Mouse (Mus musculus) embryonic facial prominence, embryonic 14.5 days (tissue): ENCODE results near the gene Rab20. TPM values are rescaled to one million over a fixed set of nuclear protein-coding genes. Genes with fewer than 3 reads are reported as not detected.
"Not testable (repeated sequence)": the region's sequence is repeated elsewhere in the genome, so short reads cannot be mapped to it uniquely, and the experiment has no call there.

Experiments used
- ATAC-seq: fragments of 200-750 bp; cut with Nextera tagmentation; 2 replicates; pipeline ENCODE4 v1.8.0; 2017; ENCODE audit warnings: low read depth, moderate number of reproducible peaks, moderate TSS enrichment
- DNase-seq: peaks from one replicate; pipeline ENCODE4 v3.0.0-alpha.2; 2015; ENCODE audit warnings: low spot score
- H3K27ac ChIP-seq: fragments of 300-500 bp; sonication (generic); replicated peaks from 2 replicates; pipeline ENCODE4 v1.5.1; 2014; ENCODE audit warnings: low read depth, mild to moderate bottlenecking, low read length, moderate library complexity
- H3K27me3 ChIP-seq: fragments of 300-500 bp; sonication (generic); replicated peaks from 2 replicates; pipeline ENCODE4 v1.6.1; 2014; ENCODE audit warnings: low read length; ENCODE audit not compliant: control insufficient read depth, insufficient read depth
- H3K36me3 ChIP-seq: fragments of 300-500 bp; sonication (generic); 2 replicates; pipeline ENCODE4 v1.6.1; 2014; ENCODE audit warnings: low read length, mixed read lengths; ENCODE audit not compliant: control insufficient read depth, insufficient read depth
- H3K4me1 ChIP-seq: fragments of 300-500 bp; sonication (generic); 2 replicates; pipeline ENCODE4 v1.6.1; 2014; ENCODE audit warnings: antibody characterized with exemption, low read length; ENCODE audit not compliant: control insufficient read depth, insufficient read depth
- H3K4me2 ChIP-seq: fragments of 300-500 bp; sonication (generic); 2 replicates; pipeline ENCODE4 v1.6.1; 2014; ENCODE audit warnings: low read depth, mild to moderate bottlenecking, low read length, moderate library complexity, mixed read lengths
- H3K4me3 ChIP-seq: fragments of 300-500 bp; sonication (generic); 2 replicates; pipeline ENCODE4 v1.5.1; 2014; ENCODE audit warnings: low read depth, mild to moderate bottlenecking, low read length
- H3K9ac ChIP-seq: fragments of 300-500 bp; sonication (generic); 2 replicates; pipeline ENCODE4 v1.6.1; 2014; ENCODE audit warnings: low read depth, mild to moderate bottlenecking, low read length, moderate library complexity, mixed read lengths
- H3K9me3 ChIP-seq: fragments of 300-500 bp; sonication (generic); 2 replicates; pipeline ENCODE4 v1.6.1; 2016; ENCODE audit warnings: low read length; ENCODE audit not compliant: control insufficient read depth
- WGBS: fragments of 180-500 bp; shearing (Covaris S2); extraction: QIAGEN DNeasy Blood & Tissue Kit; methylation state at CpG from one replicate; pipeline ENCODE4 v1.1.7; 2014; 5-methylcytosine and 5-hydroxymethylcytosine counted together
- polyA plus RNA-seq: library from polyadenylated mRNA; unstranded; fragments of >200 nt; fragmentation: Nextera tagmentation; extraction: Ambion mirVana; gene quantifications from 2 replicates; pipeline ENCODE4 v1.2.1, GENCODE M21; 2014

Rab20 gene
- polyA plus RNA-seq, 1 experiment from 2014 or later = 2.1 TPM

GRCm38 (mm10) chr8:11492340-11492739 is 13.8 kb upstream of the Rab20 start:
- not testable (repeated sequence) for ATAC-seq, H3K9ac ChIP-seq, H3K36me3 ChIP-seq, H3K4me2 ChIP-seq, DNase-seq, H3K27ac ChIP-seq, H3K4me3 ChIP-seq, H3K4me1 ChIP-seq, H3K9me3 ChIP-seq
- 87% methylated on average over 2 of the region's 2 CpGs for WGBS
- H3K27me3 ChIP-seq = peaks cover 14% of the 10 kb centered on the region

GRCm38 (mm10) chr8:11487229-11487628 is 8.7 kb upstream of the Rab20 start:
- Histone ChIP-seq H3K27me3 (peaks cover 17% of the 10 kb centered on the region), H3K27ac (no peak overlapping the region), H3K4me3 (no peak overlapping the region)

GRCm38 (mm10) chr8:11486142-11486541 is 7.6 kb upstream of the Rab20 start:
- ATAC-seq (peak; percentile 41; the same call in 1 of the 2 replicates), DNase-seq (peak; percentile 68)
- Histone ChIP-seq H3K27me3 (peaks cover 25% of the 10 kb centered on the region), H3K9ac (no peak overlapping the region), H3K4me1 (no peaks in the 10 kb centered on the region), H3K9me3 (no peaks in the 10 kb centered on the region), H3K4me3 (no peak overlapping the region), H3K36me3 (no peaks in the 10 kb centered on the region), H3K27ac (no peak overlapping the region), H3K4me2 (no peak overlapping the region)
- WGBS = 23% methylated on average over 7 of the region's 7 CpGs

More at GRCm38 (mm10) chr8:11487229-11487628, 8.7 kb upstream of the Rab20 start:
- Histone ChIP-seq H3K9ac (no peak overlapping the region), H3K4me2 (no peak overlapping the region), H3K4me1 (no peaks in the 10 kb centered on the region), H3K36me3 (no peaks in the 10 kb centered on the region), H3K9me3 (no peaks in the 10 kb centered on the region)
- no peak for ATAC-seq
- WGBS = 67% methylated on average over 4 of the region's 4 CpGs
- no peak for DNase-seq

- Histone ChIP-seq H3K36me3 (no peaks in the 10 kb centered on the region), H3K27ac (no peak overlapping the region), H3K9ac (no peak overlapping the region), H3K4me2 (no peak overlapping the region), H3K27me3 (peaks cover 47% of the 10 kb centered on the region), H3K4me3 (no peak overlapping the region), H3K4me1 (no peaks in the 10 kb centered on the region), H3K9me3 (no peaks in the 10 kb centered on the region)
- no peak for ATAC-seq
- 73% methylated on average over 3 of the region's 3 CpGs for WGBS
- DNase-seq = no peak
Observed at GRCm38 (mm10) chr8:11482537-11482936, 4.0 kb upstream of the Rab20 start.

- ATAC-seq (no peak), DNase-seq (no peak)
- H3K9ac ChIP-seq = no peak overlapping the region
- H3K4me2 ChIP-seq = no peak overlapping the region
- H3K36me3 ChIP-seq = no peaks in the 10 kb centered on the region
- no peaks in the 10 kb centered on the region for H3K4me1 ChIP-seq
- H3K4me3 ChIP-seq = no peak overlapping the region
- no peak overlapping the region for H3K27ac ChIP-seq
- H3K9me3 ChIP-seq = no peaks in the 10 kb centered on the region
- WGBS = 54% methylated on average over 3 of the region's 3 CpGs
- H3K27me3 ChIP-seq = peaks cover 54% of the 10 kb centered on the region
Observed at GRCm38 (mm10) chr8:11481876-11482275, 3.4 kb upstream of the Rab20 start.

GRCm38 (mm10) chr8:11479591-11479990 is 1.1 kb upstream of the Rab20 start:
- no peaks in the 10 kb centered on the region for H3K9me3 ChIP-seq
- 10% methylated on average over 13 of the region's 14 CpGs for WGBS
- H3K4me3 ChIP-seq = no peak overlapping the region
- no peaks in the 10 kb centered on the region for H3K36me3 ChIP-seq
- peaks cover 6% of the 10 kb centered on the region; the same call in 1 of the 2 replicates for H3K4me1 ChIP-seq
- no peak overlapping the region for H3K9ac ChIP-seq
- peaks cover 75% of the 10 kb centered on the region for H3K27me3 ChIP-seq
- DNase-seq = no peak
- H3K4me2 ChIP-seq = peak overlapping the region; percentile 99; the same call in 1 of the 2 replicates
- no peak for ATAC-seq
- H3K27ac ChIP-seq = no peak overlapping the region

- Histone ChIP-seq H3K9ac (no peak overlapping the region; the same call in 1 of the 2 replicates), H3K4me3 (peak overlapping the region; percentile 57), H3K27ac (no peak overlapping the region), H3K4me2 (peak overlapping the region; percentile 99), H3K36me3 (no peaks in the 10 kb centered on the region), H3K4me1 (peaks cover 6% of the 10 kb centered on the region; the same call in 1 of the 2 replicates), H3K9me3 (no peaks in the 10 kb centered on the region), H3K27me3 (peaks cover 81% of the 10 kb centered on the region)
- DNase-seq (no peak), ATAC-seq (peak; percentile 31; the same call in 1 of the 2 replicates)
- WGBS = 2% methylated on average over 22 of the region's 23 CpGs
Observed at GRCm38 (mm10) chr8:11478807-11479527, 457 bp upstream of the Rab20 start.

- ATAC-seq (0 out of 2 replicates have a peak, but pooled peaks have one; percentile 3), DNase-seq (no peak)
- Histone ChIP-seq H3K27me3 (peaks cover 82% of the 10 kb centered on the region), H3K9me3 (no peaks in the 10 kb centered on the region), H3K4me2 (peak overlapping the region; percentile 99), H3K36me3 (no peaks in the 10 kb centered on the region), H3K4me3 (peak overlapping the region; percentile 57), H3K4me1 (peaks cover 6% of the 10 kb centered on the region; the same call in 1 of the 2 replicates), H3K9ac (no peak overlapping the region), H3K27ac (no peak overlapping the region)
- 8% methylated on average over 9 of the region's 9 CpGs for WGBS
Observed at GRCm38 (mm10) chr8:11477178-11477553, 1.3 kb downstream of the Rab20 start.
